Mouse (Mus musculus): ENCODE results near the gene Psmd5.

Gene Psmd5

GRCm38 (mm10) chr2:34874816-34875345 is at the start of gene Psmd5:
Gene Psmd5, minus strand, starts transcription at chr2:34874968.
- in situ Hi-C loops (cut with MboI; ENCODE audit: low pct_unique_long_range_greater_than_20kb in 1 of 2, low sequenced_read_pairs in 2 of 2, unreplicated experiment in 1 of 2), result no loop called here

DNA sequence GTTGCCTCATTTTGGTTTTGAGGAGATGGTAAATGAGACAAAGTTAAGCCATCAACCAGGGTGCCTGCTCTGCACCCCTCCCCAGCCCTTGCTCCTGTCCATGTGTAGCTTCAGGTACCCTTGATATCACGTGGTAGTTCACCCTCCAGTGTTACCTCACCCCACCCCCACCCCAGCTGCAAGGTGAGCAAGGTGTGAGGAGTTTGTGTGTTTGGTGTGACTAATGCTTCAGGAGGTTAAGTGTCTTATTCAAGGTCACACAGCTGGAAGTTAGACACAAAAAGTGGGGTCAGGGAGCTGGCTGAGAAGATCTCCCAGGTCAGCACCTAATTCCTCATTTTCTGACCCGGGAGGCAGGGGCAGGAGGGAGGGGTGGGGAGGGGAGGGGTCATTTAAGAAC is 48.0 kb upstream of the Psmd5 start:
- in situ Hi-C loops (cut with MboI; ENCODE audit: low pct_unique_long_range_greater_than_20kb in 1 of 2, low sequenced_read_pairs in 2 of 2, unreplicated experiment in 1 of 2), result no loop called here

DNA sequence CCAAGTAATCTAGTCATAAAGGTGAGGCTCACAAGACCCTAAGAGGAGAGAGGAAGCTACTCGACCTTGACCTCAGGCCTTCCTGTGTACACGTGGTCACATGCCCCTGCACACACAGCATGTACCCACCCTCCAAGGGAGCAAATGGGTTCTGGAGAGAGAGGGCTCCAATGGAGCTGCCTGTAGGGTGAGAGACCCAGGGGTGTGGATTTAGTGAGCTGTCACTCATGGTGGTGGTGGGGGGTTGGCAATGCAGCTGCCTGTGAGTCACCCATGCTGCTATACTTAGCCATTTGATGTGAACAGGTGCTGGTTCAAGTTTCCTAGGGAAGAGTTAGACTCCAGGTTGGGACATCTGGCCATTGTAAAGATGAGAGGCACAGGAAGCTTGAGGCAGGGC is 45.4 kb upstream of the Psmd5 start:
- in situ Hi-C loops (cut with MboI; ENCODE audit: low pct_unique_long_range_greater_than_20kb in 1 of 2, low sequenced_read_pairs in 2 of 2, unreplicated experiment in 1 of 2), result no loop called here

DNA sequence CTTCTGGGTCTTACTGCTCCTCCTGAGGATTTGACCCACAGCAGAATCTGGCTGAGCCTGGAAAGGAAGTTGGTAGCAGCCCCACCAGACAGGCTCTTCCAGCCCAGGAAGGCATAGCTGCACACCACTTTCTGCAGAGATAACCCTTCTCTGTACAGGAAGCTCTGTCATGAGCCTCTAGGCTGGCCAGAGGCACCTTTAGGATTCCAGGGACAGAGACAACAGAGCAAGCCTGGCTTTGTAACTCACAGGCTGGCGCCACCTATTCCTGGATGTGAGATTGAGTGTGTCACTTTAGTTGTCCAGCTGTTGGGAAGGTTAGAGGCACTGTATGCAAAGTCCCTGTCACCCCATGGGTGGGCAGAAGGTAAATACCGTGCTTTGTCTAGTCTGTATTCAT is 40.3 kb upstream of the Psmd5 start:
- in situ Hi-C loops (cut with MboI; ENCODE audit: low pct_unique_long_range_greater_than_20kb in 1 of 2, low sequenced_read_pairs in 2 of 2, unreplicated experiment in 1 of 2), result loop anchor here (10.0 kb wide), 1 partner anchor 50 kb away; the partner anchor contains the start of gene Traf1 (in 2 of the 2)

DNA sequence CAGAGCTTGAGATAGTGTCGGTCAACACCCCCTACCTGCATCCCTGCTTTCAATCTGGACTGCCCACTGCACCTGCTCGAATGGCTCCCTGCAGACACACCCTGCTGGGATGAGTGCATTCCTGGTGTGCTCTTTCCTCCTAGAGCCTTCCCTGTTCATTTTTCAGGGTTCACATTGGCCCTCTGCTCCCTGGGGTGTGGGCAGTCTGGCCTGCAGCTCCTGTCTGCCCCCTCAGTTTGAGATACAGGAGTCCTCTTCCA is 40.0 kb upstream of the Psmd5 start:
- in situ Hi-C loops (cut with MboI; ENCODE audit: low pct_unique_long_range_greater_than_20kb in 1 of 2, low sequenced_read_pairs in 2 of 2, unreplicated experiment in 1 of 2), result loop anchor here (10.0 kb wide), 1 partner anchor 50 kb away; the partner anchor contains the start of gene Traf1 (in 2 of the 2)

DNA sequence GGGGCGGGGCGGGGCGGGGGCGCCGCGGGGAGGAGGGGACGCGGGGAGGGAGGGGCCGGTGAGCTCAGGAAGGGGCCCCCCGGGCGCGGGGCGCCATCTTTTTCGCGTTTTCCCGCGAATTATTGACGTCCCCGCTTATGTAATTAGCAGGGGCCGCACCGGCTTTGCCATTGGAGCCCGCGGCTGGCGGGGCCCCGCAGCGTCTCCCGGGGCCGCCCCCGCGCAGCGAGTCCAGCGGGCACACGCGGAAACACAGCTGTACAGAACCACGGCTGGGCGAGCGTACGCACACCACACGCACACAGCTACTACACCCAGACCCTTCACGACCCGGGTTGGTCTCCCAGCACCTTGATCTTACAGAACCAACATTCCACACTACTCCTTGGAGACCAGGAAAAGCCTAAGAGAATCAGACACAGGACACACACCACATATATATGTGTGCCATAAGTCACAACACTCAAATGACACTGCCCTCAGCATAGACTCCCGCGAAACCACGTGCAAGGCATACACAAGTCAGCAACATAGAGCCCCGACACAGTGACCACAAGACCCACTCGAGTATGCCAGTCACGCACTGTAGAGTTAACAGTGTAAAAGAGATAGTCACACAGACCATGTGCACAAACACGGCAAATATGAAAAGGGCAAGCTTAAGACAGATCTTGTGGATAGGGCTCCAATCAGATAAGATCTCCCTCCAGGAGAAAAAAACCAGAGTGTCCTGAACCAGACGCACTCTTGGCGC is 39.5 kb upstream of the Psmd5 start:
- in situ Hi-C loops (cut with MboI; ENCODE audit: low pct_unique_long_range_greater_than_20kb in 1 of 2, low sequenced_read_pairs in 2 of 2, unreplicated experiment in 1 of 2), result loop anchor here (10.0 kb wide), 1 partner anchor 51 kb away; the partner anchor contains the start of gene Traf1 (in 2 of the 2)

DNA sequence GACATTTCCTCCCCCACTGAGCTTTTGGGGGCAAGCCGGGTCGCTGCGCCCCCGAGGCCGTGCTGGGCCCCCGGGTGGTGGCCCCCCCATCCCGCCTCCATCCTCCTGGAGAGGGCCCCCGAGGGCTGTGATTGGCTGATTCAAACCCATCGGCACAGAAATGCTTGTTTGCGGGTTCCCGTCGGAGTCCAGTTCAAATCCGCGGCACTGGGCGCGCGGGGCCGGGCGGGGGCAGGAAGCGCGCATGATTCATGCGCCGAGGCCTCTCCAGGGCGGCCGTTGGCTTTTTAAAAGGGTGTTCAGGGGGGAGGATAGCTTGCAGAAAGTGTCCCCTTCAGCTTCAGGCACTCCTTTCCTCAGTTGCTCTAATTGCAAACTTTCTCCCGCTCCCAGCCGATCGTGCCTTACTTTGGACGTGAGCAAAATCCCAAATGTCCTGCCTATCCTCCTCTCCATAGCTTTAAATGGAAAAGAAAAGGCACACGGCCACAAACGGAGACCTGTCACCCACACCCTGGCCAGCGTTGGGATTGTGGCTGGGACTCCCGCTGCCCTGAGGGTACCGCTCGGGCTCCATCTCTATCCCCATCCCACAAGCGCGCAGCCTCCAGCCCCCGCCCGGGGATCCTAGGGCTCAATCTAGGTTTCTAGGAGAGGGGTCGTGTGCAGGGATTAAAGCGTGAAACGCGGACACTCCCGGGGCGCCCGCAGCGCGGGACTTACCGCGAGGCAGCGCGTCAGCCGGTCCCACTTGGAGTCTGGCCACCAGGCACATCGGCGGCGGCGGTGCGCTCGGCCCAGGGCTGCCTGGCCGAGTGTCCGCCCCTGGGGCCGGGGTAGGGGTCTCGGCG is 38.7 kb upstream of the Psmd5 start, which contains the start of gene Phf19:
Gene Phf19, minus strand, starts transcription at position 809 of the 851 bp plus-strand sequence.
- in situ Hi-C loops (cut with MboI; ENCODE audit: low pct_unique_long_range_greater_than_20kb in 1 of 2, low sequenced_read_pairs in 2 of 2, unreplicated experiment in 1 of 2), result loop anchor here (10.0 kb wide), 1 partner anchor 51 kb away; the partner anchor contains the start of gene Traf1 (in 2 of the 2)

DNA sequence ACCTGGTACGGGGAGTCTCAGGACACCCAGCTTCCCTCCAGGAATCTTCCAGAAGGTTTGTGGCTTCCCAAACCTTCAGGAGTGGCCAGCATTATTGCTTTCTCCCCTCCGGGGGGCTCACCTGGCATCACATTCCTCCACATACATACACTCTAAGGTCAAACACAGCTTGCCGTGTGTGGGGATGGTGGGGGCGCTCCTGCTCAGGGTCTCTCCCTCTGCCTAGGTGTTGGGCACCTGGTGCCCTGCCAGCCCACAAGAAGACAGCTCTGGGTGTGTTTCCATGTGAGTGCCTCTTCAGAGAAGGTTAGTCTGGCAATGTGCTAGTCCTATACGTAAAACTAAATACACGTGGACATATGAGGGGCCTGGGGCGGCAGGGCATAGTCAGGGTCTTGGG is 37.8 kb upstream of the Psmd5 start:
- in situ Hi-C loops (cut with MboI; ENCODE audit: low pct_unique_long_range_greater_than_20kb in 1 of 2, low sequenced_read_pairs in 2 of 2, unreplicated experiment in 1 of 2), result loop anchor here (10.0 kb wide), 1 partner anchor 52 kb away; the partner anchor contains the start of gene Traf1 (in 2 of the 2)

DNA sequence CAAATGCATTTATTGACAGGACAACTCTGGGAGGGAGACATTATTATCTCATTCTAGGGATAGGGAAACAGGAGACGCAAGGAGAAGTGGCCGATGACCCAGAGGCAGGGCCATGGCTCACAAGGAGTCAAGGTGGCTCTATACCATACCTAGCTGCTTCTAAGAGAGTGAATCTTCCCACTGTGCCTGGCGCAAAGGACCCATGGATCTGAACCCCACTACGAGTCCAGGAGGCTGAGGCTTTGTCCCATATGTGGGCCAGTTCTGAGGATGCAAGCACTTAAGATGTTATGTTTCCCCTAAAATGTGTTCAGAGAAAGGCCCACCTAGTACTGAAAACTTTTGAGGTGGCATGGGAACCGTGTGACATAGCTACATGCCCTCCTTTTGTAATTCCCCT is 37.1 kb upstream of the Psmd5 start:
- in situ Hi-C loops (cut with MboI; ENCODE audit: low pct_unique_long_range_greater_than_20kb in 1 of 2, low sequenced_read_pairs in 2 of 2, unreplicated experiment in 1 of 2), result loop anchor here (10.0 kb wide), 1 partner anchor 53 kb away; the partner anchor contains the start of gene Traf1 (in 2 of the 2)

GRCm38 (mm10) chr2:34909719-34910118 is 35.0 kb upstream of the Psmd5 start:
- in situ Hi-C loops (cut with MboI; ENCODE audit: low pct_unique_long_range_greater_than_20kb in 1 of 2, low sequenced_read_pairs in 2 of 2, unreplicated experiment in 1 of 2), result loop anchor here (10.0 kb wide), 1 partner anchor 55 kb away; the partner anchor contains the start of gene Traf1 (in 2 of the 2)

DNA sequence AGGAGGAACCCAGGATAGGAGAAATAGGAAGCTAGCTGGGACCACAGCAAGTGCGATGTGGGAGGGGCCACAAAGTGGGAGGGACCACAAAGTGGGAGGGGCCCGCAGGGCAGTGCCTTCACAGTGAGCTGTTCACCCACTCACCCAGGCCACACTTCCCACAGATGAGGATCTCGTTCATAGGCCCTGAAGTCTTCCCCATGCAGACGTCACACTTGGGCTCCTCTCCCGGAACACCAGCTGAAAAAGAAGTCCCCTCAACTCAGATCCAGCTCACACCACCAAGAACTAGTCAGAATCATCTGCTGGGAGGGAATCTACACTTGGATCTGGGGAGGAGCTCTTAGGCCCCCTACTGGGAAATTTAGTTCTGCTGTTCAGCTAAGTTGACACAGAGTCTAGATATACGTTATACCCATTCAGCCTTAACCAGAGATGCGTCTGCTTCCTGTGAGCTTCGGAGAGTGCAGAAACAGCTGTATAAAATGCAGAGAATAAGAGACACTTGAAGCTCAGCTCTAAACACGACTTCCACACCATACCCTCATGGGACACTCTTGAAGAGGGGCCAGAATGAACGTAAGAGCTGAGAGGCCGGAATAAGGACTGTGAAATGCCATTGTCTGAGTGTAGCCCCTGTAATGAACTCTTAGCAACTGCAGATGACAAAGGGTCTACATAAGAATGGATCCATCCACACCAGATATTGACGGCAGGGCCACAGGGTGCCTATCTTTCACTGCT is 32.3 kb upstream of the Psmd5 start:
- in situ Hi-C loops (cut with MboI; ENCODE audit: low pct_unique_long_range_greater_than_20kb in 1 of 2, low sequenced_read_pairs in 2 of 2, unreplicated experiment in 1 of 2), result no loop called here

GRCm38 (mm10) chr2:34906426-34906825 is 31.7 kb upstream of the Psmd5 start:
- in situ Hi-C loops (cut with MboI; ENCODE audit: low pct_unique_long_range_greater_than_20kb in 1 of 2, low sequenced_read_pairs in 2 of 2, unreplicated experiment in 1 of 2), result no loop called here

DNA sequence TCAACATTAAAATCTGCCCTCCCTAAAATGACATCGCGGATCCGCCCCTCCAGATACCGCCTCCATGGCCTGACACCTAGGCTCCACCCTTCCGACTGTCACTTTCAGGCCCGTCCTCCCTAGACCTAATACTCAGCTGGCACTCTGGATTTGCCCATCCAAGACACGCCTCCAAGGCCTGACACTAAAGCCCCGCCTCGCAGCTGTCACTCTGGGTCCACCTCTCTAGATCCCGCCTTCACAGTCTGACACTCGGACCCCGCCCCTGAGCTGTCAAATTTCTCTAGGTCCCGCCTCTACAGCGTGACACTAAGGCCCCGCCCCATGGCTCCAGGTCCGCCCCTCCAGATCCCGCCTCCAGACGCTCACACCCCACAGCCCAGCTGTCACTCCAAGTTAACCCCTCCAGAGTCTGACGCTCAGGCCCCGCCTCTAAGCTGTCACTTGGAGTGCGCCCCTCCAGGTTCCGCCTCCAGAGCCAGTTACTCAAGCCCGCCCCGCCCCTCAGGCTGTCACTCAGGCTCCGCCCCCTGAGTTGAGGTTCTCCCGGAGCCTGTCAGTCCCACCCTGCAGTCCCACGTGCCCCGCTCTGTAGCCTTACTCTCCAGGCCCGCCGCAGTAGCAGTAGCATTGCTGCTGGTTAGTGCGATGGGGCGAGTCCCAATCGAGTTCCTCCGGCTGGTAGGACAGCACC is 30.2 kb upstream of the Psmd5 start:
- in situ Hi-C loops (cut with MboI; ENCODE audit: low pct_unique_long_range_greater_than_20kb in 1 of 2, low sequenced_read_pairs in 2 of 2, unreplicated experiment in 1 of 2), result no loop called here

GRCm38 (mm10) chr2:34903652-34904405 is 29.1 kb upstream of the Psmd5 start:
- in situ Hi-C loops (cut with MboI; ENCODE audit: low pct_unique_long_range_greater_than_20kb in 1 of 2, low sequenced_read_pairs in 2 of 2, unreplicated experiment in 1 of 2), result no loop called here

- in situ Hi-C loops (cut with MboI; ENCODE audit: low pct_unique_long_range_greater_than_20kb in 1 of 2, low sequenced_read_pairs in 2 of 2, unreplicated experiment in 1 of 2), result no loop called here
Measured at GRCm38 (mm10) chr2:34903191-34903590, 28.4 kb upstream of the Psmd5 start.

GRCm38 (mm10) chr2:34902731-34903130 is 28.0 kb upstream of the Psmd5 start:
- in situ Hi-C loops (cut with MboI; ENCODE audit: low pct_unique_long_range_greater_than_20kb in 1 of 2, low sequenced_read_pairs in 2 of 2, unreplicated experiment in 1 of 2), result no loop called here

DNA sequence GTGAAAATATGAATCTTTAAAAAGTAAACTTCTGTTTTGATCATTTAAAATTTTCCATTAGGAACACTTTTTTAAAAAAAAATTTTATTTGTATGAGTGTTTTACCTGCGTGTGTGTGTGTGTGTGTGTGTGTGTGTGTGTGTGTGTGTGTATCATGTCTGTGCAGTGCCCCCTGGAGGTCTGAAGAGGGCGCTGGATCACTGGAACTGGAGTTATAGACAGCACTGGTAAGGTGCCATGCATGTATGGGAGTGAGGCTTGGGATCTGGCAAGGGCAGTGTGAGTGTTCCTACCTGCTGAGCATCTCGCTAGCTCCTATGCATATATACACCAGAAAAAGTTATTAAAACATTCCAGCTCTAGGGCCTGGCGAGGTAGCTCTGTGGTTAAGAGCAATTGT is 27.0 kb upstream of the Psmd5 start:
- in situ Hi-C loops (cut with MboI; ENCODE audit: low pct_unique_long_range_greater_than_20kb in 1 of 2, low sequenced_read_pairs in 2 of 2, unreplicated experiment in 1 of 2), result no loop called here
